Mouse (Mus musculus): ENCODE results near the gene Trim63.

The Trim63 gene

DNA sequence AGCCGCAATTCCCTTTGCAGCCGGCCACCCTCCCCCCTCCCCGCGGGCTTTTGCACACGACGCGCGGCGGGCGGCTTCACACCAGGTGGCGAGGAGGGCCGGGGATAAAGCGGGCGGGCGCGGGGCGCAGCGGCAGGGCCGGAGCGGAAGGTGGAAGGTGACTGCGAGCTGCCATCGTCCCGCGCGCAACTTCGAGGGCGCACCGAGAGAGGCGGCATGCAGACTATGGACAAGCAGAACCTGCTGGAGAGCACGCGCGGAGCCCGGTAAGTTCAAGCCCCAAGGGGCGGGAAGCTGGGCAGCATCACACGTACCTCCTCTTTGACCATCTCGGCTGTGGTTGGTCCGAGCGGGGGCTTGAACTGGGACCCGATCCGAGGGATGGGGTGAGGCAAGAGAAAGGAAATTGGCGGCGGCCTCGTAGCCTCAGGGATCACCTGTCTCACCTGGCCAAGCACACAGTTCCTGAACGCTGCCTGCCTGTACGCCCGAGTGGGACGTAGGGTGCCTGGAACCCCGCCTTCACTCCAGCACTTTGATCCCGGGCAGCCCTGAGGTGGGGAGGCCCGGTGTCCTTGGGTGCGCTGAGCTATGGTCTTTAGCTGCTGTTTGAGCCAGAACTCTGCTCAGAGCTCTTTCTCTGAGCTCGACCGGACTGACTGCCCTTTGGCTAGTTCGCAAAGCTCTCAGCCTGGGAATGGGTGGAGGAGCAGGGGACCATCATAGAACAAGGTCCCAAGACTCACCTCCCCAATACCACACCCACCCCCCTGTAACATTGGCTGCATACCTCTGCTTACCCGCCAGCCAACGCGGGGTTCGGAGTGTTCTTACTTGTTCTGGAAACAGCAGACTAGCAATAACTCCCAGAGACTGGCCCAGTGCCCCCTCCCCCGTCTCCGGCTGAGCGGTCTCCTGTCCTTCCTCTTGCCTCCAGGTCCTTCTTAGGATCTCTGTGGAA lies 28.4 kb downstream of the Trim63 start, which contains the start of gene Slc30a2:
Gene Slc30a2 (plus strand): TSS at position 111 of the 961 bp plus-strand sequence.
- no peak for DNase-seq

DNA sequence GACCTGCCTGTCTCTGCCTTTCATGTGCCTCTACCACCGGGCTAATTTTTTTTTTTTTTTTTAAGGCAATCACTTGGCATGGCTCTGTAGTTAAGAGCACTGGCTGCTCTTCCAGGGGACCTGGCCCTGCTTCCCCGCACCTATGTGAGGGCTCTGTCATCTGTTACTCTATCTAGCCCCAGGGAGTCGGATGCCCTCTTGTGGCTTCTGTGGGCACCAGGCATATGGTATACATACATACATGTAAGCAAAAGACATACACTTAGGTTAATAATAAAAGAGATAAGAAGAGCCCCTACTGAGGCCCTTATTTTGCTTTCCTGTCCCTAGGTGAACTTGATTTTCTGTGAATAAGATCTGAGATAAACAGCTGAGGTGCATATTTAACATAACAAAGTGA lies 29.7 kb downstream of the Trim63 start:
- no peak for DNase-seq

DNA sequence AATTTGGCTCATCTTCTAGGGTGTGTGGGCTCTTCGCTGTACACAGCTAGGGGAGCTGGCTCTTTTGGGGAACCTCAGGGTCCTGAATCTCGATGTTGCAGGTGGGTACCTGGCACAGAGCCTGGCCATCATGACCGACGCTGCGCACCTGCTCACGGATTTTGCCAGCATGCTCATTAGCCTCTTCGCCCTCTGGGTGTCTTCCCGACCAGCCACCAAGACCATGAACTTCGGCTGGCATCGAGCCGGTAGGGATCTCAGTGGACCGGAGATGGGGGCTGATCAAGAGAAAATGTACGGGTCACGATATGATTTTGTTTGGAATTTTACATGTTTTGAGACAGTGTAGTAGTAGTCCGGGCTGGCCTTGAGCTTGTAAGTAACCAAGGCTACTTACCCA lies 30.9 kb downstream of the Trim63 start:
- DNase-seq = no peak

DNA sequence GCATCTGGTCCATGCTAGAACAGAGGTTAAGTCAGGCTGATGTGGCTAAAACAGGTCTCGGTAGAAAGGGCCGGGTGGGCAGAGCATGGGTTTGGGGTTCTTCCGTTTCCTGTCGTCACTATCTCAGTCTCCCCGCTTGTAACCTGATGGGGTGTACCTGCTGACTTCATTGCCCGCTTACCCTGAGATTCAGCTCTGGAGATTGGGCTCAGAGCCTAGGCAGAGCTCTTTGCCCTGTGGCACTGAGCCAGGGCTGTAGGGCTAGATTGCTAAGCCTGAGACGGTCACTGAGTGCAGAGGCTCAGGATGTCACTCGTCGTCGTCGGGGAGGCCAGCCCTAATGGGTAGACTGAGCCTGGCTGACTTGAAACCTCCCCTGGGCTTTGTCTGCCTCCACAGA lies 33.2 kb downstream of the Trim63 start:
- DNase-seq = no peak

DNA sequence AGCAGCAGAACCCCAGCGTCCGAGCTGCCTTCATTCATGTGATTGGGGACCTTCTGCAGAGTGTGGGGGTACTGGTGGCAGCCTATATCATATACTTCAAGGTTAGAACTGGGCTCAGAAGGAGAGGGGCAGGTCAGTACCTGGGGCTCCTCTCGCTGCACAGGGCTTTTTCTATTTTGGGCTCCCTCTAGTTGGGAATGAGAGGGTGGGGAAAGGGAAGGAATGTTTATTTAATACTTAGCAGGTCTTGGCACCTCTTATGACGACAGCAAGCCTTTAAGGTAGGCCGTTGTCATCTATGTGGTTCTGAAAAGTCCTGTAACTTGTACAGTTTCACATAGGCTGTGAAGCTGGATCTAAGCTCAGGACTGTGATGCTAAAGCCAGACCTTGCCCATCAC lies 33.6 kb downstream of the Trim63 start:
- DNase-seq = no peak

DNA sequence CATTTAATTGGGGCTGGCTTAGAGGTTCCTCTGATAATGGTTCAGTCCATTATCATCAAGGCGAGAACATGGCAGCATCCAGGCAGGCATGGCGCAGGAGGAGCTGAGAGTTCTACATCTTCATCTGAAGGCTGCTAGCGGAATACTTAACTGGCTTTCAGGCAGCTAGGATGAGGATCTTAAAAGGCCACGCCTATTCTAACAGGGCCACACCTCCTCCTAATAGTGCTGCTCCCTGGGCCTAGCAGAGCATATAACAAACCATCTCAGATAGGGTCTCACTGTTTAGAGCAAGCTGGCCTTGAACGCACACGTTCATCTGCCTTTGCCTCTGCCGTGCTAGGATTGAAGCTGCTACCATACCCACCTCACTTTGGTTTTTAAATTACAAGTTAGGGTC lies 34.9 kb downstream of the Trim63 start:
- no peak for DNase-seq

DNA sequence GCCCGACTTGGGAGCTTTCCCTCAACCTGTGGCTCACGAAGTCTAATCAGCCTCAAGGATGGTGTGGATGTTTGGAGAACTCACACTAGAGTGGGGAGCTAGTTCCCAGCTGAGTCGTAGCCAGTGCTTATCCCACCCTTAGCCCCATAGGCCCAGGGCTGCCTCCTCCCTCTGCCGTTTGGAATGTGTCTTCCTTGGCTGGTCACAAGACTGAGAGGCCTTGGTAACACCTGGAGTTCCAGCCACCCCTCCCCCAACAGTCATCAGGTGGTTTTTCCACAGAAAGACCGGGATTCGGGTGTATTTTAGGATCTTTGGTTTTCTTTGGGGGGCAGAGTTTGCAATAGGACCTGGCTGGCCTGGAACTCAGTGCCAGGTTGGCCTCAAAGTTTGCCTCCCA lies 35.7 kb downstream of the Trim63 start:
- DNase-seq = no peak

DNA sequence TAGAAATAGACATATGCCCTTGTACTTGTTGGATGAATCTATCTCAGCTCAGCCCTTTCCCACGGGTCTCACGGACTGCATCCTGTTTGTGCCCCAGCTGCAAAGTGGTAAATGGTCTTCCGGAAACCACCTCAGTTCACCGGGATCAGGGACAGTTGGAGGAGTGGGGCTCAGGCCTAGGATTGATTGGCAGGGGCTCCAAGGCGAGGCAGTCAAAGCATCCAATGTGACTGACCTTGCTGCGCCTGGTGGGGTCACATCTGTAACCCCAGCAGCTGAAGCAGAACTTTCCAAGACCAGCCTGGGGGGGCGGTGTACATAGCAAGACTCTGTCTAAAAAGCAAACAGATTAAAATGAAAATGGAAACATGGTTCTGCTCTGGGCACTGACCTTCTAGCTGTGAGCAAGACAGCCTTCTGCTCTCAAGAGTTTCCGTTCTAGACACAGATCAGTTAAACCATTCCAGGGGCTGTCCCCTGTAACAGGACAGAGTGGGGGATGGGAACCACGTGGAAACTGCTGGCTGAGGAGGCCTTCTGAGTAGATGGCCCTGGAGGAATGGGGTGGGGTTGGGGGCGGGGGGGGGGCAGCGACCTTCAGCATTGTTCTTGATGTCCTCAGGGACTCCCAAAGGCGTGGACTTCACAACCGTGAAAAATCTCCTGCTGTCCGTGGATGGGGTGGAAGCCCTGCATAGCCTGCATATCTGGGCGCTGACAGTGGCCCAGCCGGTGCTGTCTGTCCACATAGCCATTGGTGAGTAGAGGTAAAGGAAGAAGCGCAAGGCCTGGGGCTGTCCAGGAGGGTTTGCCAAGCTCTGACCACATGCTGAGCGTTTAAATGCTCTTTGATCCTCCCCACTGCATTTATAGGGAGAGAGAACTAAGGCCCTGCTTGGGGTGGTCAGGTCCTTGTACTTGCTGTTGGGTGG lies 36.7 kb downstream of the Trim63 start:
- no peak for DNase-seq

DNA sequence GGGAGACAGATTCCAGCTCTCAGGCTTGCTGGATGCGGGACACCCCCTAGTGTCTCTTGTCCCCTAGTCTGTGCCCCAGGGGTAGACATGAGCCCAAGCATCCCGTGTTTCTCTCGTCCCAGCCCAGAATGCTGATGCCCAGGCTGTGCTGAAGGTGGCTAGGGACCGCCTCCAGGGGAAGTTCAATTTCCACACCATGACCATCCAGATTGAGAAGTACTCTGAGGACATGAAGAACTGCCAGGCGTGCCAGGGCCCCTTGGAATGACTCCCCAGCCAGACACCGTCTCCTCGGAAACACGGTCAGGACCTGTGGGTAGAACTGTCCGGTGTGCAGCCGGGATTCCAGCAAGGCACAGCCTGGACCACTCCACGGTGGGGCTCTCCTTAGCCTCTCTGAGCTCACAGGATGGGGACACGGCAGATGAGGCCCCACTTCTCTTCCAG lies 37.4 kb downstream of the Trim63 start:
- no peak for DNase-seq

DNA sequence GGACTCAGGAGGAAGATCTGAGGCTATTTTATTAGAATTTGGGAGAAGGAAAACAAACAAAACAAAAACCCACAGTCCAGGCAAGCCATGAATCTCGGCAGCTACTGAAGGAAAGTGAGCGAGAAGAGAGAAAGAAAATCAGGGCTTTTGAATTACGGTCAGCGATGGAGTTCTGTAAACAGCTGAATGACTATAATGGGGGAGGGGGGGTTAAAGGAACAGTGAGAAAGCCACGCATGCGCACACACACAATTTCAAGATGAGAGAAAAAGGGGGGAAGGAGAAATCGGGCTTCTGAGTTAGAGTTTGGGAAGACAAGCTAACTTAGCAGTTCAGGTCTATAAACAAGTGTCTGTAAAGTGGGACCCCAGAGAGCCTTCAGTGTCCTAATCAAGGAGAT lies 38.0 kb downstream of the Trim63 start:
- DNase-seq = no peak

DNA sequence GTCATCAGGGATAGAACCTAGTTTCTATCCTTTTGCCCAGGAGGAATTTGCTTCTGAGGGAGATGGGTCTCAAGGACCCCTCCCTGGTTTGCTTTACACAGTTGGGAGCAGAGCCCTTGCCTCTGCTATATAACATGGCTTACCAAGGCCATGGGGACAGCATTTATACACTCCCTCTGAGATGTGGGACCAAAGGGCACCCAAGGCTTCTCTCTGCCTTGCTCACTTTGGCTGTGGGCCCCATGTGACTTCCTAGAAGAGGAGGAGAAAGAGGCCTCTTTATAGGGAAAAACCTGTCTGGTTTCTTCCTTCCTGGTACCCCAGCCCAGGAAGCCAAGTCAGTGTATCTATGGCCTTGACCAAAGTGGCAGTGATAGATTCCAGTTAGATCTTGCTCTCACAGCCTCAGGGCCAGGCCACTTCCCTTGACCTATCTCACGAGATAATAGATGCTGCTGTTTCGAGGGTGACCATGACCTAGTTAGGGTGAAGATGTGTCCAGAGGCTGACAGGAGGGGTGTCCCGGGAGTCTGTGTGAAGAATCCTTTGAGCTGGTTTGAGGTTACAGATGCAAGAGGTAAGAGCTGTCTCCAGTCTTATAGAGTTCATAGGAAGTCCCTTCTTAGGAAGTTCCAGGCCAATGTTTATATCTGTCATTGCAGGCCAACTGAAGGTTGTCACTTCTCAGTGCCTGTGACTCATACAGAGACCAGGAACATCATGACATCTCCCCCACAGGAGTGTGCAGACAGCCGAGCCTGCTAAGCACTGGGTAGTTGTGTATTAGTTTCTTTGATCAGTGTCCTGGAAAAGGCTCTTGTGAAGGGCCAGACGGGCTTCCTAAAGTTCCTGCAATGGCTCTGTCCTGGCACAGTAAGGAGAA lies 38.8 kb downstream of the Trim63 start:
- DNase-seq = no peak

DNA sequence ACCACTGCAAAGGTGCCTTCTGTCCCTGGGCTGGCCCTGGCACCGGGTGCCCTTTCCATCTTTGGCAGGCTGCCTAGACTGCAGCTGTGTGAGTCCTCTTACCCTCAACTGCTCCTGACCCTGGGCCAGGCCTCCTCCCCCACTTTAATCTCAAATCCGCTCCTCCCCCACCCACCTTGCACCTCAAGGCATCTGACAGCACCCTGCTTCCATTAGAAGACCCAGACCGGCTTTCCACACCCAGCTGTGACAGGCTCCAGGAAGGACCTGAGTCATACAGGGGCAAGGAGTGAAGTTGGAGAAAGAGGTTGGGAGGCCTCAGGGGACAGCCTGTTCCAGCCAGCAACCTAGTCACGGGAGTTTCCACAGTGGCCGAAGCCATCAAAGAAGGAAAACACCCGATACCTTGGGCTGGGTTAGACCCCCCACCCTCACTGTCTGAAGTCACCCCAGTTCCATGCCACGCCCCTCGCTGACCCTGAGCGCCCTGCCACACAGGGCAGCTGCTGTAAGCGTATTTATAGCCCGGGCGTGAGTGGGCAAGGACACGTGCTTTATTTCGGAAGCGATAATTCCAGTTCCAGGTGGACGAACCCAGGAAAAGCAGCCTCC lies 41.0 kb downstream of the Trim63 start:
- DNase-seq = peak; percentile 98

DNA sequence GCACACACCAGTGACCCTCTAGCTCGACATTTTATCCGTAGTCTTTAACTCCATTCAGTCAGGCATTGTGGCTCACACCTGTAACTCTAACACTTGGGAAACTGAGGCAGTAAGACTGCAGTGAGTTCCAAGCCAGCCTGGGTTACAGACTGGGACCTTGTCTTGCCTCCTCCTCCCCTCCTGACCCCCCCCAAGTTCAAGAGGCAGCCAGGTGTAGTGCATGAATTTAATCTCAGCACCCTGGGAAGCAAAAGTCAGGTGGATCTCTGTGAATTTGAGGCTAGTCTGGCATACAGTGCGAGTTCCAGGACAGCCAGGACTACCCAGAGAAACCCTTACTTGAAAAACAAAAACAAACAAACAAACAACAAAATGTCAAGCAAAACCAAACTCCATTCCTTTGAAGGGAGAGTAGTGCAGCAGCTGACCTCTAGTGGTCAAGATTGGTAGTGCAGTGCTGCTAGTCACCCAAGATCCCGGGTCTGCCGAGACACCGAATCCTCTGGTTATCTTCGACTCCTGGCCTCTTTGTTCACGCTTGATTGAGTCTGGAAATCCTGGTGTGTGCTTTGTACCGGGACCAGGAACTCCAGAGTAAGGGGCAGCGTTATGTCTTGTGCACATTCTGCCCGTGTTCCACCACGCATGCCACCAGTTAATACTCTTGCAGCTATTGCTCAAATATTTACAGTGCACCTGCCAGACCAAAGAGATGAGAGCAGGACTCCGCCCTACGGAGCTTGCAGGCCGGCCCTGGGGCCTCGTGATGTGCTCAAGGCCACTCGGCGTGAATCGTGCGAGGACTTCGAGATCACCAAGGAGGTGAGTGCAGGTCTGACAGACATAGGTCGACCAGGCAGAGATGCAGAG lies 41.9 kb downstream of the Trim63 start:
- DNase-seq = peak; percentile 93

DNA sequence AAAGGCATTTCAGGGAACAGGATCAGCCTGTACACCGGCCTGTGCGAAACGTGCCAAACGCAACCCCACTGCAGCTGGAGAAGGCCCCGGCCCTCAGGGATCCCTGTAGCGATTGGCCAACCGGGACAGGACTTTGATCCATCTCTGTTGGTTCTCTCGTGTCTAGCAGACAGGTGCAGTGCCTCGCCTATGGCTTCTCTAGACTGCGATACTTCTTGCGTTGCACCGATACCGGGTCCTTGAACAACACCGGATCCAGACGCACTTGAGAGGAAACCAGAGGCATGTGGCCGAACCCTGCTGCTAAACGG lies 42.5 kb downstream of the Trim63 start:
- no peak for DNase-seq

DNA sequence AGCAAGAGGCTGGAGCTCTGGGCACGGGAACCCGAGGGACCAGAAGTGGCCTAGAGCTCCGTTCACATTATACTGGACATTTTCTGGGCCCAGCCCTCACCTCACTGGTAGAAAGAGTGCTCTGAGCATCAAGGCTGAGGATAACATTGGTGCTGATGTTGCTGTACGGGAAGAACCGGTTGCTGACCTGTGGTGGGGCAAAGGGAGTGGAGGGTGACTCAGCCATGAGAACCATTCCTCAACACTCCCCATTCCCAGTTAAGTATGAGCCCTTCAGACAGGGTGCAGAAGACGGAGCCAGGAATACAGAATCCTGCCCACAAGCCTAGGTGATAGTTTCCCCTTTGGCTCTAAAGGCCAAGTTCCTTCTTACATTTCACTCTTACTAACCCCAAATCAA lies 44.7 kb downstream of the Trim63 start:
- no peak for DNase-seq

DNA sequence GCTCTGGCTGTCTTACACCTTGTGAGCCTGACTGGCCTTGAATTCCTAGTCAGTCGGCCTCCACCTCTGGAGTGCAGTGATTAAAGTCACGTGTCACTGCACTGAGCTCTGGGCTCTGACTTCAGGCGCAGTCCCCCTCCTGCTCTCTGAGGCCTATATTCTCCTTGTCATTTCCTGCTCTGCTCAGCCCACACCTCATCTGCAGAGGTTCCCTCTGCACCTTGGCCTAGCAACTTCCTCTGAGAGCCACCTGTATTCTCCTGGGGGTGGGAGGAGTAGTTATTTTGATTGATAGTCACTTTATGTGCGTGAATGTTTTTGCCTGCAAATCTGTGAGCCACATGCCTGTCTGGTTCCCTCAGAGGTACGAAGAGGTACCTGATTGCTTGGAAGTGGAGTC lies 46.3 kb downstream of the Trim63 start:
- no peak for DNase-seq

DNA sequence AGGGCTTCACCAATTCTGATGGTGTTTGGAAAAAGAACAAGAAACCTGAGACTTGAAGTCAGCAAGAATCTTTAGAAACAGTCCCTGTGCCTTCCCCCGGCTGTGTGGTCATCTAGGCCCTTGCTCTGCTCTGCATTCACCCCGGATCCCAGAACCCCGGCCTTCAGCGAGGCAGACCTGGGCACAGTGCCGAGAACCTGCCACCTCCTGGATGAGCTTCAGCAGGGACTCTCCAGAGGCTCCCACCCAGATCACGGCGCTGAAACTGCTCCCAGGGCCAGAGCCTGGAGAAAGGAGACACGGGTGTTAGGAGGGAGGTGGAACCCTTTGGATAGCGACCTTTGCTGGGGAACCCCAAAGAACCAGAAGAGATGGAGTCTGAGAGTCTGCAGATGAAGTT lies 47.2 kb downstream of the Trim63 start:
- peak; percentile 94 for DNase-seq

DNA sequence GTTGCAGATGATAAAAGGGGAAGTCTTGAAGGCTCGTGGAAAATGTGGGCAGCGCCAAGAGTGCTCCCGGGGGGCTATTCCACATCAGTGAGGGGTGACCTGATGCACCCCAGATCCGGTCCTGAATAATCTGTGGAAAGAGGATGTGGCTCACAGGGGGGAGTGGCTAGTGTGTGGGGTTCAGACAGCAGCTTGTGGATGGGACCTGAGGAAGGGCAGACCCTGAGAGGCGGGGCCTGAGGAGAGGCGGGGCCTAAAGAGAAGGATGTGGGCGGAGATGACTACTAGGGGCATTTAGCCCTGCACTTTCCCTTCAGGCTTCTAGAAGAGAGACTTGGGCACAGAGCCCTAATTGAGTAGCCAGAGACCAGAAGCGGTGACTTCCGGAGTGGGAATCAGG lies 47.7 kb downstream of the Trim63 start:
- peak; percentile 98 for DNase-seq

DNA sequence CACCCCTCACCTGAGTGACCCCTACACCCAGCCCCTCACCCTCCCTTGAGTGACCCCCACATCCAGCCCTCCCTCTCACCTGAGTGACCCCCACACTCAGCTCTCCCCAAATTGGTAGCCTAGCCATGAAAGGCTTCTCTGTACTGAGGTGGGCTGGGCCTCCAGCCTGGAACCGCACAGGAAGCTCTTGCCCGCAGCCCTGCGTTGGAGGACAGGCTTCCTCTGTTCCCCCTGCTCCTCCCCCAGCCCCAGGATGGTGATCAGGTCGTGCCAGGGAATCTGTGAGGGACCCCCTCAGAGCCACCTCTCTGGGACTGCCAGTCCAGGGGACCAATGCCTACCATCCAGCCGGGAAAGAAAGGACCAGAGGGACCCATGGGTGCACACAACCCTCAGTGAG lies 50.4 kb downstream of the Trim63 start:
- DNase-seq = no peak

DNA sequence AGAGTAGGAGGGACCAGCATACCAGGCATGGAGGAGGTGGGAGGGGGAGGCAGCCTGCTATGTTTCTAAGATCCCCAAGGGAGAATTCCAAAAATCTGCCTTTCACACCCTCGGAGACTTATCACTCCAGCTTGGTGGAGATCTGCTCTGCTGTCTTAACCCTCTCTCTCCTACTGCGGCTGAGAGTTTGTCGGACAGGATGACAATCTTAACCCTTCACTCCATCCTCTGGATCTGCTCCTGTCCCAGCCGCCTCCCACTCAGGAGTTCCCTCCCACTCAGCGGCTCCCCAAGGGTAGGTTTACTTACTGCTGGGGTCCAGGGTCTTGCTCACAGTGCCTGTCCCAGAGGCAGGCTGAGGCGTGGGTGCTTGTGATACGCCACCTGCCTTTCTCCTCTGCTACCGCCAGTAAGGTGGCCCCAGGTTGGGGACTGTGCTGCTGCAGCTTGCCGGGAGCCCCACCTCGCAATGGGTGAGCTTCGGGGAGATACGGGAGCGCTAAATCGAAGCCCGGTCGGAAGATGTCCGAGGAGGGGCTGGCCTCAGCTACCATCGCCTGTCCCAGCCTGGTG lies 55.8 kb downstream of the Trim63 start:
- no peak for DNase-seq

DNA sequence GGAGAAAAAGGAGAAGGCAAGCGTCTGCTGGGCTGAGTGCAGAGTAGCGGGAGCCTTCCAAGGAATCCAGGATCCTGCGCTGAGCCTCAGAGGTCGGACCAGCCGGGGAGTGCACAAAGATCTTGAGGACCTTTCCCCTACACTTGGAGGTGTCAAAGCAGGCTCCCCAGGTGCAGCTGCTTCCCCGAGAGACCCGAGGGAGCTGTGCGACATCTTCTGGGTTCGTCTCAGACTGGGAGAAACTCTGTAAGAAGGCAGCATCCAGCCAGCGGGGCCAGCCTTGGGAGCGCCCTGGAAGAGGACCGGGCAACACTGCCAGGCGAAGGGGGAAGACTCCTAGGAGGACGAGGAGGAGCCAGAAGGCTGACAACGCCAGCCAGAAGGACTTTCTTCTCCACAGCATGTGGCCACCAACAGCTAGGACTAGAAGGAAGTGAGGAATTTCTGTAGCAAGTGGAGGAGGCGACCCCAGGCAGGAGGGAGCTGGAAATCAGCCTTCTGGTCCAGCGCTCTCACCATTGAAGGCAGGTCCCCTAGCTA lies 56.5 kb downstream of the Trim63 start:
- DNase-seq = no peak
